Mouse (Mus musculus): Measurements from ENCODE around the gene Fras1. TPM values are rescaled to one million over a fixed set of nuclear protein-coding genes. Genes with fewer than 3 reads are reported as not detected.

Fras1 gene
- polyA plus RNA-seq, 1 experiment from 2014 or later, result 26.3 TPM

DNA sequence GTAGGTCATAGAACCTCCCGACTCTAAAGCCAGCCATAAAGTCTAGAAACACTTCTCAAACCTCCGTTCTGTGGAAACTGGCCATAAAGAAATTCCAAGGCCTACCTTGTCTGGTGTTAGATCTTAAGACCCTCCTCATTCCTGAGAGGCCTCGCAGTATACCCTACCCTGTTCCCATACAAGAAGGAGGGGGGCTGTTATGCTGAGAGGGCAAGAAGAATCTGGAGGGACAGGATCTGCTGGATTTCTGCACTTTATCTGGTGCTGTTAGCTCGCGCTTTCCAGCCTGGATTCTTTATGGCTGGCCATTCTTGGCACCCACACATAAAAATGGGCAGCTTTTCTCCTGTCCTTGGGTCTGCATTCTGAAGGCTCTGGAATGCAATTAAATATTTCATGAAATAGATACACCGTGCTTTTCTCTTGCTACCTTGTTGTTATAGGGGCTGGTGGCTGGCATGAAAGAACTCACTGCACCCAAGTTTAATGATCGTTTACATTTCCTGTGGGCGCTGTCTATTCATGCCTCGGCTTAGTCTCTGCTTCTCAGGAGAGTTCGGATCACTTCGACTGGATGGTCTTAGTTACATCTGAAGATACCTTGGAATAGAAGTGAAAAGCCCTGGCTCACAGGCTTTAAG lies 39.1 kb downstream of the Fras1 start:
- Histone ChIP-seq H3K4me1 (peaks cover 29% of the 10 kb centered on the region), H3K9ac (no peak overlapping the region), H3K27ac (peak overlapping the region; percentile 87), H3K36me3 (no peaks in the 10 kb centered on the region), H3K9me3 (no peaks in the 10 kb centered on the region), H3K27me3 (no peaks in the 10 kb centered on the region), H3K4me3 (no peak overlapping the region), H3K4me2 (peak overlapping the region; percentile 7; the same call in 1 of the 2 replicates)
- ATAC-seq (ENCODE audit: borderline replicate concordance, extremely low read depth, low FRiP score, low TSS enrichment), result peak; percentile 88
- WGBS, result 53% methylated on average over 11 of the region's 11 CpGs

- Histone ChIP-seq H3K36me3 (no peaks in the 10 kb centered on the region), H3K9me3 (no peaks in the 10 kb centered on the region), H3K4me3 (no peak overlapping the region), H3K27ac (no peak overlapping the region), H3K27me3 (no peaks in the 10 kb centered on the region), H3K4me2 (no peak overlapping the region), H3K4me1 (peaks cover 22% of the 10 kb centered on the region), H3K9ac (no peak overlapping the region)
- ATAC-seq (ENCODE audit: borderline replicate concordance, extremely low read depth, low FRiP score, low TSS enrichment), result no peak
- WGBS, result 81% methylated on average over 4 of the region's 4 CpGs
Observed at GRCm38 (mm10) chr5:96417121-96417520, 43.4 kb downstream of the Fras1 start.

GRCm38 (mm10) chr5:96421550-96421949 lies 47.8 kb downstream of the Fras1 start:
- Histone ChIP-seq H3K4me1 (peaks cover 4% of the 10 kb centered on the region), H3K27ac (no peak overlapping the region; the same call in none of the 2 replicates), H3K9ac (no peak overlapping the region), H3K4me3 (no peak overlapping the region), H3K36me3 (no peaks in the 10 kb centered on the region), H3K4me2 (no peak overlapping the region), H3K27me3 (no peaks in the 10 kb centered on the region), H3K9me3 (no peaks in the 10 kb centered on the region)
- WGBS, result 49% methylated on average over 3 of the region's 3 CpGs
- ATAC-seq (ENCODE audit: borderline replicate concordance, extremely low read depth, low FRiP score, low TSS enrichment), result no peak

DNA sequence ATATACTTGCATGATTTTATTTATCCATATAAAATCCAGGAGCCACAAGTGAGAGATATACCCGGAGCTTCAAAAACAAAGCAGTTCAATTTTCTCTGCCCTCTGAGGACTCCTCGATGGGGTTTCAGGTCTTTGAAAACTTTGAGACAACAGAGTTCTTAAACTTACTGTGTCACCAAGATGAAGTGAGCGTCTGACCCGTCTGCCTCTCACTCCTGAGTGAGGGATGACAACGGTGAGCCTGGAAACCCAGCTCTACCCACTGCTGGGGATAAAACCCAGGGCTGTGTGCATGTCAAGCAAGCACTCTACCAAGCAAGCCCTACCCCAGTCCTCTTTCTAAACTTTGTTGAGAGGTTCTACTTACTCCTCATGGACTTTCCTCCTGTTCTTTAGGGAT lies 49.0 kb downstream of the Fras1 start:
- no peak overlapping the region for H3K9ac ChIP-seq
- 63% methylated on average over 5 of the region's 5 CpGs for WGBS
- H3K36me3 ChIP-seq, result no peaks in the 10 kb centered on the region
- H3K9me3 ChIP-seq, result no peaks in the 10 kb centered on the region
- H3K27me3 ChIP-seq, result no peaks in the 10 kb centered on the region
- no peak overlapping the region for H3K4me3 ChIP-seq
- no peak overlapping the region for H3K27ac ChIP-seq
- H3K4me2 ChIP-seq, result no peak overlapping the region
- no peaks in the 10 kb centered on the region for H3K4me1 ChIP-seq
- no peak for ATAC-seq (ENCODE audit: borderline replicate concordance, extremely low read depth, low FRiP score, low TSS enrichment)

DNA sequence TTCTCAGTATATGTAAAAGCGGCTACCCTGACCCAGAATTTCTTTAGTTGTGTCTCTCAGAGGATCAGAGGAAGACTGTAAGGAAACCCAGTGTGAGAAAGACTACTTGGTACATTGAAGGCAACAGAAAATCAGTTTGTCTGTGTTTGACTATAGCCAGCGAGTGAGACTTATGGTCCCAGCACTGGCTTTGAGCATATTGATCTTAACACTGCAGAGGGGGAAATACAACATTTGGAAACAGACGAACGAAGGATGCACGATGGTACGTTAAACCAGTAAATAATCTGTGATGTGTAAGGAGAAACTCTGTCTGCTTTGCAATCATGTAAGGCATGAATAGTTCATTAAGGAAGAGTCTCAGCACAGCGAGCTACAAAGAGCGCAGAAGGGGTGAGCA lies 51.6 kb downstream of the Fras1 start:
- no peak for ATAC-seq (ENCODE audit: borderline replicate concordance, extremely low read depth, low FRiP score, low TSS enrichment)
- no peak overlapping the region for H3K4me3 ChIP-seq
- 0 out of 2 replicates have a peak, but pooled peaks cover 12% of the 10 kb centered on the region for H3K4me1 ChIP-seq
- H3K36me3 ChIP-seq, result no peaks in the 10 kb centered on the region
- 96% methylated on average over 8 of the region's 8 CpGs for WGBS
- no peak overlapping the region for H3K4me2 ChIP-seq
- H3K27ac ChIP-seq, result no peak overlapping the region
- H3K9me3 ChIP-seq, result no peaks in the 10 kb centered on the region
- H3K27me3 ChIP-seq, result no peaks in the 10 kb centered on the region
- no peak overlapping the region for H3K9ac ChIP-seq

DNA sequence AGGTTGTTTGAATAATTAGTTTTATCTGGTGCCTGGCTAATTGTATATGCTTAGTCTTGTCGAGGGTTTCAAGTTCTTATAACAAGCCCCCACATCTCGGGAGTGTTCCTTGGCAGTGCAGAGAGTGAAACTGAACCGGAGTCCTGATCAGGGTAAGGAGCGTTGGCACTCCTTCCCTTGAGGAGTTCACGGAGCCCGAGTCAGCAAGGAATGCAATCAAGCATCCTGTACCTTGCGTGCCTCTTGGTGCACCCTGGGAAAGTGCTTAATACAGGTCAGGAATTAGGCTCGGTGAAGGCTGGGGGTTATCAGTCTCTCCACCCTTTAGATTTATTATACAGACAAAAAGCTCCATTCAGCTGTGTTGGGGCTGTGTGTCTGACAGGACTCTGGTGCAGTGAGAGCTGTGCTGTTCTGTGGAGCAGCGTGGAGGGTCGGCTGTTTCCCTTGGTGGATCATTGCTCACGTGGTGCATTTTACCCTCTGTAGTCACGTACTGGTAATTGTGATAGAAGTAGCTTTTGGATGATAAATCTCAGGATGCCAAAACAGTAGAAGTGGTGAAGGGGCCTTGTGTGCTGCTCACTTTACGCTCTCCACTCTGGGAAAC lies 55.9 kb downstream of the Fras1 start:
- Histone ChIP-seq H3K9me3 (no peaks in the 10 kb centered on the region), H3K4me2 (peak overlapping the region; percentile 36), H3K4me3 (no peak overlapping the region), H3K36me3 (no peaks in the 10 kb centered on the region), H3K27me3 (no peaks in the 10 kb centered on the region), H3K9ac (no peak overlapping the region), H3K4me1 (0 out of 2 replicates have a peak, but pooled peaks cover 12% of the 10 kb centered on the region), H3K27ac (peak overlapping the region; percentile 27; the same call in 1 of the 2 replicates)
- ATAC-seq (ENCODE audit: borderline replicate concordance, extremely low read depth, low FRiP score, low TSS enrichment), result peak; percentile 69; the same call in 1 of the 2 replicates
- 28% methylated on average over 13 of the region's 13 CpGs for WGBS

DNA sequence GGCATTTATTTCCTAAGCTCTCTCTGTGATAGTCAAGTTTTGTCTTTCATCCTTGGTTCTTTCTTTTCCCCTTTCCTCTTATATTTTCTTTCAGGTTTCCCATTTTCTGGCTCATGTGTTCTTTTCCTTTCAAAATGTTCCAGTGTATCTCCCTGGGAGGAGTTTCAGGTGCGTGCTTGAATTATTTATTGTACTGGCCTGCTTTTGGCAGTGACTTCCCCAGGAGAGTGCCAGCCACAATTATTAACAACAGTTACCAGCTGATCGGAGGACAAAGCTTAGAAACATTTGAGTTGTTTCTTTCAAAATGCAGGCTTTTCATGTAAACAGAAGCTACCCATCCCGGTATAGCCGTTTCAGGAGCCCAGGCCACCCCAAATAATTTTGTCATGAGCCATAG lies 64.1 kb downstream of the Fras1 start:
- WGBS, result 82% methylated on average over 4 of the region's 4 CpGs
- H3K4me3 ChIP-seq, result no peak overlapping the region
- H3K27ac ChIP-seq, result no peak overlapping the region
- no peaks in the 10 kb centered on the region for H3K9me3 ChIP-seq
- H3K4me1 ChIP-seq, result peaks cover 8% of the 10 kb centered on the region; the same call in 1 of the 2 replicates
- no peak overlapping the region for H3K9ac ChIP-seq
- no peaks in the 10 kb centered on the region for H3K27me3 ChIP-seq
- no peaks in the 10 kb centered on the region for H3K36me3 ChIP-seq
- no peak for ATAC-seq (ENCODE audit: borderline replicate concordance, extremely low read depth, low FRiP score, low TSS enrichment)
- H3K4me2 ChIP-seq, result no peak overlapping the region

DNA sequence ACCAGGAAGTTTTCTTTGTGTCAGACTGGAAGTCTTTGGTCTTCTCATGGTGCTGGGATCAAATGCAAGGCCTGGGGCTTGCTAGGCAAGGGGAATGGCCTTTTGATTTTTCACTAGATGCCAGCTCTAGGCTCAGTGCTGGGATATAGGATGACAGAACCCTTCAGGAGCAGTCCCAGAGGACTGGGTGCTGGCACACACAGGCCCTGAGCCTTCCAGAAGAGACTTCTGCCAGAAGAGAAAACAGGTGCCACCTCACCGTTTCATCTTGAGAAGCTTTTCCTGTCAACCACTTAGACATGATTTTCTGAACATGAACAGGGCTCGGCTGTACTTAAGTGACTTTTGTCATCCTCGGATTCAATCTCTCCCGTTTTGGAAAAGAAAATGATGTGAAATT lies 66.1 kb downstream of the Fras1 start:
- Histone ChIP-seq H3K9ac (no peak overlapping the region), H3K4me3 (no peak overlapping the region), H3K4me2 (no peak overlapping the region), H3K4me1 (peaks cover 8% of the 10 kb centered on the region; the same call in 1 of the 2 replicates), H3K36me3 (no peaks in the 10 kb centered on the region), H3K27me3 (no peaks in the 10 kb centered on the region), H3K27ac (no peak overlapping the region), H3K9me3 (no peaks in the 10 kb centered on the region)
- no peak for ATAC-seq (ENCODE audit: borderline replicate concordance, extremely low read depth, low FRiP score, low TSS enrichment)
- WGBS, result 89% methylated on average over 4 of the region's 4 CpGs

- no peak overlapping the region for H3K4me2 ChIP-seq
- H3K4me3 ChIP-seq, result no peak overlapping the region
- H3K9ac ChIP-seq, result no peak overlapping the region
- no peaks in the 10 kb centered on the region for H3K27me3 ChIP-seq
- 82% methylated on average over 7 of the region's 7 CpGs for WGBS
- no peaks in the 10 kb centered on the region for H3K9me3 ChIP-seq
- no peak for ATAC-seq (ENCODE audit: borderline replicate concordance, extremely low read depth, low FRiP score, low TSS enrichment)
- H3K36me3 ChIP-seq, result no peaks in the 10 kb centered on the region
- H3K4me1 ChIP-seq, result peaks cover 5% of the 10 kb centered on the region; the same call in 1 of the 2 replicates
- H3K27ac ChIP-seq, result no peak overlapping the region
Observed at GRCm38 (mm10) chr5:96447460-96447859, 73.7 kb downstream of the Fras1 start.

- no peaks in the 10 kb centered on the region for H3K36me3 ChIP-seq
- no peaks in the 10 kb centered on the region for H3K9me3 ChIP-seq
- H3K4me2 ChIP-seq, result no peak overlapping the region
- peaks cover 20% of the 10 kb centered on the region; the same call in 1 of the 2 replicates for H3K4me1 ChIP-seq
- WGBS, result 15% methylated on average over 1 of the region's 1 CpGs
- no peak overlapping the region for H3K4me3 ChIP-seq
- no peaks in the 10 kb centered on the region for H3K27me3 ChIP-seq
- H3K27ac ChIP-seq, result peak overlapping the region; percentile 18; the same call in 1 of the 2 replicates
- ATAC-seq (ENCODE audit: borderline replicate concordance, extremely low read depth, low FRiP score, low TSS enrichment), result no peak
- no peak overlapping the region for H3K9ac ChIP-seq
Observed at GRCm38 (mm10) chr5:96452027-96452426, 78.3 kb downstream of the Fras1 start.

DNA sequence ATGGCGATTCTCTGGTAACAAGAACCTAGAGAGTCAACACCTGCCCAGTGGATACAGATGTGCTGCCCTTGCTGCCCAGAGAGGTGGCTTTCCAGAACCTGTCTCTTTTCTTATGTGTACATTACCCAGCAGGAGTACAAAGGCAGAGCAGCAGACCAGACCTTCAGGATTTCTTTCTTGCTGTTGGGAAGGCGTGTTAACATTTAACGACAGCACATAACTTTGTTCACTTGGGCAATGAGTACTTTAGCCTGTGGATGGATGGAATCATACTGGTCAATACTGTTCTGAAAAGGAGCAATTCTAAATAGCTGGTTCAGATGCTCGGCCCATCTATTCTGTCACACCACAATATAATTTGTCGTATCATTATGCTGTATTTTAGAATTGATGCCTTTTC lies 79.6 kb downstream of the Fras1 start:
- WGBS, result 70% methylated on average over 5 of the region's 5 CpGs
- H3K27ac ChIP-seq, result no peak overlapping the region

GRCm38 (mm10) chr5:96454422-96454821 lies 80.7 kb downstream of the Fras1 start:
- no peak for ATAC-seq (ENCODE audit: borderline replicate concordance, extremely low read depth, low FRiP score, low TSS enrichment)

More for the DNA sequence above, 79.6 kb downstream of the Fras1 start:
- Histone ChIP-seq H3K4me3 (no peak overlapping the region), H3K4me1 (peaks cover 24% of the 10 kb centered on the region; the same call in 1 of the 2 replicates), H3K27me3 (no peaks in the 10 kb centered on the region), H3K9me3 (no peaks in the 10 kb centered on the region), H3K4me2 (no peak overlapping the region), H3K36me3 (no peaks in the 10 kb centered on the region), H3K9ac (no peak overlapping the region)
- no peak for ATAC-seq (ENCODE audit: borderline replicate concordance, extremely low read depth, low FRiP score, low TSS enrichment)

More at GRCm38 (mm10) chr5:96454422-96454821, 80.7 kb downstream of the Fras1 start:
- no peaks in the 10 kb centered on the region for H3K36me3 ChIP-seq
- H3K27ac ChIP-seq, result no peak overlapping the region
- peaks cover 27% of the 10 kb centered on the region; the same call in 1 of the 2 replicates for H3K4me1 ChIP-seq
- H3K4me3 ChIP-seq, result no peak overlapping the region
- H3K27me3 ChIP-seq, result no peaks in the 10 kb centered on the region
- no peaks in the 10 kb centered on the region for H3K9me3 ChIP-seq
- no peak overlapping the region for H3K4me2 ChIP-seq
- no peak overlapping the region for H3K9ac ChIP-seq
- WGBS, result 67% methylated on average over 3 of the region's 3 CpGs
